ENCODE assay signal across 16 mouse cellular contexts in the genomic region with DNA sequence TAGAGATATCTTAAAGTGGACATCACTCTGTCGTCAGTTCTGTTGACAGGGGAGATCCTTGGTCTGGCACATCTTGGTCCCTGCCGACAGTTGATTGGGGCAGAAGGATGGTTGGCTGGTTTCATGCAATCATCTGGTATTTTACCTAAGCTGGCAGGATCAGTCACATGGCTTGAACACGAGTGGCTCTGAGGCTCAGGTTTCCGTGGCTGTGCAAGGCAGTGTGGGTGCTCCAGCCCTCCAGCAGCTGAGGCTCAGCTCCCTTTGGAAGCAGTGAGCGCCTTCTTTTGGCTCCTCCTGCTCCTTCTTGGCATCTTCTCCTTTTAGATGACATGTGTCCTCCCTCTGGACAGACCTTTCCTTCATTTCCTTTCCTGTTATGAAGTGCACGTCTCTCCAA. TPM values are rescaled to one million over a fixed set of nuclear protein-coding genes. Genes with fewer than 3 reads are reported as not detected.
DNase-seq lines count a peak whose midpoint lies in the region; ATAC-seq lines count a peak whose summit lies in the region.
"Had no signal": no experiment of that assay in that cellular context is flagged by ENCODE, and none has a peak within 500 bp of the region (broad histone marks: within the 10 kb centered on the region; RNA-seq: fewer than 3 reads in every experiment).

No protein-coding gene starts in this region.

- DNase-seq in cerebellum, adult 9-11 months = peak; percentile 55
- no peak for DNase-seq in cerebellum, adult 8-10 months
- peak; percentile 92 for DNase-seq in heart, adult 11 months
- DNase-seq in heart, adult 9 months (ENCODE audit: low spot score in 2 of 2) = no peak
- peak; percentile 10 for DNase-seq in kidney, postnatal 10 days
- DNase-seq in kidney, postnatal 14 days = no peak
- peak; percentile 20 for DNase-seq in gastrocnemius, postnatal 14 days
- DNase-seq: adrenal gland, postnatal 14 days; cerebellum, adult 18-20 months; heart, postnatal 36 days; kidney, adult 2 months; spleen, adult 18-20 months; thymus, postnatal 4 days had no signal

- ATAC-seq in granulocyte monocyte progenitor cell, adult 5-6 weeks (replicated peaks; ENCODE audit: poor library complexity, severe bottlenecking) = no peak
- ATAC-seq: activated CD4-positive, CD25-positive, alpha-beta regulatory T cell, adult 4 months; forebrain, embryonic 14.5 days had no signal

- intact Hi-C loops in gastrocnemius, postnatal 14 days (cut with DNase I; ENCODE audit: low total_unique reads) = loop anchor here (5.0 kb wide), 1 partner anchor 77 kb away; no protein-coding TSS in a partner anchor

RNA-seq across cellular contexts. Expression of gene Dip2b, which starts 7.1 kb away (rescaled TPM):
- total RNA-seq in gastrocnemius, postnatal 14 days (2021) = 10 to 100 TPM; 10.8 to 13.2 TPM
- 13.3 and 23.3 TPM in 2 replicates for total RNA-seq in granulocyte monocyte progenitor cell, adult 5-6 weeks (2014; fragmentation: Nextera tagmentation)
- total RNA-seq in granulocyte monocyte progenitor cell, adult 5-6 weeks (2017) = 11.0 and 11.9 TPM in 2 replicates

Comparison
In these comparisons a context has a peak if more than half of its experiments do, and no peak if none do; other contexts are left out.
1. DNase-seq: peak in cerebellum, adult 9-11 months (single experiment), heart, adult 11 months (single experiment), kidney, postnatal 10 days (single experiment) and gastrocnemius, postnatal 14 days (single experiment); none in cerebellum, adult 8-10 months (single experiment), heart, adult 9 months (0 of 2) and kidney, postnatal 14 days (single experiment).